Mouse (Mus musculus) cerebellum, adult 2 months (tissue): Measurements from ENCODE around the gene Fam47e.

Experiments used
- CTCF ChIP-seq: fragments of 200-500 bp; IDR thresholded peaks from 2 replicates; pipeline ENCODE4 v1.5.1; 2011; ENCODE audit warnings: low read depth, mild to moderate bottlenecking, control low read depth, low read length, moderate library complexity, borderline replicate concordance; ENCODE audit not compliant: insufficient read depth
- POLR2A ChIP-seq: fragments of 200-500 bp; IDR thresholded peaks from 2 replicates; pipeline ENCODE4 v1.6.1; 2011; ENCODE audit warnings: low read length, control low read depth, borderline replicate concordance; ENCODE audit not compliant: insufficient read depth

DNA sequence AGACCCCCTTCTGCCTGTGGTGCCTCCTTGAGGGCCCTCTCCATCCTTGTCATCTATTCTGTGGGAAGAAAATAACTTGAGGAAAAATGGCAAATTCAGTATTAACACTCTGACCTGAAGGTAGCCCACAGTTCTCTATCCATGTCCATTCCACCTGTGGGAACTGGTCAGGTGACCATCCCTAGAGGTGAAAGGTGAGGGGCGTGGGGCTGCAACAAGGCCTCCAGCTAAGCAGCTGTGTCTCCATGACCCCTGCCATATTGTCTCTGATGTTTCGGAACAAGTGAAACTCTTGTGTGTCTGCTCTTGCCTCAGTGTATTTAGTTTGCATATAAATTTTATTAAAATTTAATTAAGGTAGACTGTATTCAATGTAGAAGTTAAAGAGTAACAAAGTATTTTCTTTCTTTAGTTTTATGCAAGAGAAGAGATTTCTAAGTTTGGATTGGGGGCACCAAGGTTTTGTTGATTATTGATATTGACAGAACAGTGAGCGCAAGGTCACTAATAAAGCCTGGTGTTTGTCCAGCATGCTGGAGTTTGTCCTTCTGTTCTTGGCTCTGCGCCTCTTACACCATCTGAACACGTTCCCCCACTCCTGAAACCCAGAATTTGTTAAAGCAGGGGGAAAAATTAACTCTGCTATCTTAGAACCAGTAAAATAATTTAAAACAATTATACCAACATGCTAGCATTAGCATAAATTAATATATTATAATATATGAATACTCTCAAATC is 52.8 kb downstream of the Fam47e start:
- TF ChIP-seq POLR2A, result no peak
- no peak for TF ChIP-seq CTCF
